Mouse (Mus musculus) layer of hippocampus, adult 2 months (tissue): ENCODE measurements at regions not wholly inside any gene's neighbourhood (a gene's known extent, or its start where the extent isn't known, plus 50 kb on each side); places are given as distances from the start of the nearest gene placed in this dataset.
"Not testable (repeated sequence)": the region's sequence is repeated elsewhere in the genome, so short reads cannot be mapped to it uniquely, and the experiment has no call there.

Experiments
- DNase-seq, 2 experiments: peaks; one replicate each; pipeline ENCODE4 v3.0.0; 2022; ENCODE audit warnings: low spot score in 2 of 2
- H3K27ac ChIP-seq: fragments of 200-600 bp; 2 replicates; pipeline ENCODE4 v1.8.1; 2022
- H3K4me3 ChIP-seq: fragments of 200-600 bp; 2 replicates; pipeline ENCODE4 v1.8.1; 2022; ENCODE audit warnings: mild to moderate bottlenecking
- CTCF ChIP-seq: fragments of 200-600 bp; conservative IDR thresholded peaks from 2 replicates; pipeline ENCODE4 v1.8.1; 2022; ENCODE audit warnings: antibody characterized with exemption, mild to moderate bottlenecking, moderate library complexity

- no peak for DNase-seq
- TF ChIP-seq CTCF, result no peak
Observed at GRCm38 (mm10) chr10:68974771-68975170, 176.5 kb upstream of the Rhobtb1 start.

GRCm38 (mm10) chr10:68976443-68977025, 174.7 kb upstream of the Rhobtb1 start:
- DNase-seq, result no peak
- no peak overlapping the region for H3K27ac ChIP-seq
- no peak overlapping the region for H3K4me3 ChIP-seq
- no peak for TF ChIP-seq CTCF

More at GRCm38 (mm10) chr10:68974771-68975170, 176.5 kb upstream of the Rhobtb1 start:
- Histone ChIP-seq H3K27ac (no peak overlapping the region), H3K4me3 (no peak overlapping the region)

- Histone ChIP-seq H3K27ac (no peak overlapping the region), H3K4me3 (no peak overlapping the region)
- peak; percentile 78 for TF ChIP-seq CTCF
- peak in 1 of 2 experiments; percentile 17 for DNase-seq
Observed at GRCm38 (mm10) chr10:68978115-68978514, 173.1 kb upstream of the Rhobtb1 start.

- H3K27ac ChIP-seq, result no peak overlapping the region
- no peak for TF ChIP-seq CTCF
- no peak overlapping the region for H3K4me3 ChIP-seq
- no peak for DNase-seq
Observed at GRCm38 (mm10) chr10:68979949-68980348, 171.3 kb upstream of the Rhobtb1 start.

GRCm38 (mm10) chr10:68982288-68982687, 168.9 kb upstream of the Rhobtb1 start:
- no peak overlapping the region for H3K4me3 ChIP-seq
- TF ChIP-seq CTCF, result no peak
- no peak for DNase-seq
- no peak overlapping the region for H3K27ac ChIP-seq

- no peak overlapping the region for H3K27ac ChIP-seq
- TF ChIP-seq CTCF, result no peak
- H3K4me3 ChIP-seq, result no peak overlapping the region
- DNase-seq, result no peak
Observed at GRCm38 (mm10) chr10:68990584-68990983, 160.7 kb upstream of the Rhobtb1 start.

- no peak for TF ChIP-seq CTCF
- Histone ChIP-seq H3K4me3 (no peak overlapping the region), H3K27ac (no peak overlapping the region)
Observed at GRCm38 (mm10) chr10:68999610-69000009, 151.6 kb upstream of the Rhobtb1 start.

GRCm38 (mm10) chr10:69001654-69002435, 149.4 kb upstream of the Rhobtb1 start:
- no peak overlapping the region for H3K4me3 ChIP-seq
- no peak for TF ChIP-seq CTCF
- no peak for DNase-seq
- no peak overlapping the region for H3K27ac ChIP-seq

More at GRCm38 (mm10) chr10:68999610-69000009, 151.6 kb upstream of the Rhobtb1 start:
- no peak for DNase-seq

- no peak overlapping the region for H3K27ac ChIP-seq
- H3K4me3 ChIP-seq, result no peak overlapping the region
- DNase-seq, result peak; percentile 74 to 96
- TF ChIP-seq CTCF, result peak; percentile 87
Observed at GRCm38 (mm10) chr10:69005199-69005872, 145.9 kb upstream of the Rhobtb1 start.

- not testable (repeated sequence) for H3K27ac ChIP-seq, H3K4me3 ChIP-seq
- peak in 1 of 2 experiments; percentile 5 for DNase-seq
Observed at GRCm38 (mm10) chr10:69008679-69009078, 142.6 kb upstream of the Rhobtb1 start.

- Histone ChIP-seq H3K4me3 (no peak overlapping the region), H3K27ac (no peak overlapping the region)
- DNase-seq, result no peak
- TF ChIP-seq CTCF, result no peak
Observed at GRCm38 (mm10) chr10:69020811-69021743, 130.2 kb upstream of the Rhobtb1 start.

GRCm38 (mm10) chr10:69033410-69033809, 117.8 kb upstream of the Rhobtb1 start:
- H3K4me3 ChIP-seq, result no peak overlapping the region
- H3K27ac ChIP-seq, result no peak overlapping the region
- TF ChIP-seq CTCF, result no peak
- no peak for DNase-seq
